Mouse (Mus musculus) intestine, embryonic 14.5 days (tissue): ENCODE data around the gene Eapp. TPM values are rescaled to one million over a fixed set of nuclear protein-coding genes. Genes with fewer than 3 reads are reported as not detected.
A peak's percentile ranks its signal among the peaks of the same experiment; 100 is the strongest.
"Not testable (repeated sequence)": the region's sequence is repeated elsewhere in the genome, so short reads cannot be mapped to it uniquely, and the experiment has no call there.

Source experiments
- ATAC-seq: fragments of 200-750 bp; cut with Nextera tagmentation; replicated peaks from 2 replicates; pipeline ENCODE4 v1.8.0; 2017; ENCODE audit warnings: low read depth, moderate number of reproducible peaks, moderate TSS enrichment, moderate library complexity; ENCODE audit not compliant: low FRiP score, low TSS enrichment
- DNase-seq: peaks from one replicate; pipeline ENCODE4 v3.0.0-alpha.2; 2018; ENCODE audit warnings: low spot score
- H3K27ac ChIP-seq: fragments of 300-500 bp; sonication (generic); 2 replicates; pipeline ENCODE4 v1.5.1; 2014; ENCODE audit warnings: low read depth, mild to moderate bottlenecking, control low read depth
- H3K27me3 ChIP-seq: fragments of 300-500 bp; sonication (generic); replicated peaks from 2 replicates; pipeline ENCODE4 v1.6.1; 2014; ENCODE audit warnings: low read length, control low read depth; ENCODE audit not compliant: control insufficient read depth, insufficient read depth
- H3K36me3 ChIP-seq: fragments of 300-500 bp; sonication (generic); 2 replicates; pipeline ENCODE4 v1.6.1; 2014; ENCODE audit warnings: low read length, control low read depth; ENCODE audit not compliant: control insufficient read depth, insufficient read depth
- H3K4me1 ChIP-seq: fragments of 300-500 bp; sonication (generic); replicated peaks from 2 replicates; pipeline ENCODE4 v1.6.1; 2014; ENCODE audit warnings: low read length, control low read depth, mixed read lengths; ENCODE audit not compliant: control insufficient read depth, insufficient read depth
- H3K4me2 ChIP-seq: fragments of 300-500 bp; sonication (generic); 2 replicates; pipeline ENCODE4 v1.6.1; 2014; ENCODE audit warnings: low read length
- H3K4me3 ChIP-seq: fragments of 300-500 bp; sonication (generic); 2 replicates; pipeline ENCODE4 v1.5.1; 2014; ENCODE audit warnings: low read depth, low read length, control low read depth, mixed read lengths
- H3K9ac ChIP-seq: fragments of 300-500 bp; sonication (generic); 2 replicates; pipeline ENCODE4 v1.6.1; 2014; ENCODE audit warnings: mild to moderate bottlenecking, low read length
- H3K9me3 ChIP-seq: fragments of 300-500 bp; sonication (generic); 2 replicates; pipeline ENCODE4 v1.6.1; 2016; ENCODE audit warnings: low read length, control low read depth; ENCODE audit not compliant: control insufficient read depth
- WGBS: fragments of 180-500 bp; shearing (Covaris S2); extraction: QIAGEN DNeasy Blood & Tissue Kit; methylation state at CpG from one replicate; pipeline ENCODE4 v1.1.7; 2014; 5-methylcytosine and 5-hydroxymethylcytosine counted together
- polyA plus RNA-seq: library from polyadenylated mRNA; unstranded; fragments of >200 nt; fragmentation: Nextera tagmentation; extraction: Ambion mirVana; gene quantifications from 2 replicates; pipeline ENCODE4 v1.2.1, GENCODE M21; 2014

The Eapp gene
- 59.2 and 61.5 TPM in 2 replicates for polyA plus RNA-seq

DNA sequence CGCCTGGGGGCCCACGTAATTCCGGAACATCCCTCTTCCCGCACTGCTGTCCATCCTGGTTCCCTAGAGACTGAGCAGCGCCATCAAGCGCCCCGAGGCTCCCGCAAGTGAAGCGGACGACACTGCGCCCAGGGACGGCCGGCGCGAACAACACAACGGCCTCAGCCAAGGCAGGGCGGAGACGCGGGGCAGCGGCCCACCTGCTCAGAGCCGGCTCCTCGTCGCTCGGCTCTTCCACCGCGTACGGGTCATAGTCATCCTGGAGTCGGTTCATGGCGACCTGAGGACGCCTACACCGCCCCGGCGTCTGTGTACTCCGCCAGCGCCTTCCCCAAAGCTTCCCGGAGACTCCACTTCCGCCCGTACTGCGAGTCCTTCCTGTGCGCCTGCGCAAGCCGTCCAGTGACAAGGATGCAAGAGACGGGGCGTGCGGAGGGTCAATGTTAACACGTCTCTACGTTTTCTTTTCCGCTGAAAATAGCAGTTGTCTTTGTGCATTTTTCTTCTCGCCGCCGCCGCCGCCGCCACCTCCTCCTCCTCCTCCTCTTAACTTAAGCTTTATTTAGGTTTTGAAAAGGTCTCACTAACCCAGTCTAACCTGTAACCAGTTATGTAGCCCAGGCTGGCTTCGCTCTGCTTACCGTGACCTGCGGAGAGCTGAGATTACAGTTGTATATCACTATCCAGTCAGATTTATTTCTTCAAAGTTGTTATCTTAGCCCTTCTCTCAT, at the start of gene Eapp:
Eapp (minus strand) TSS at position 387 of the 731 bp plus-strand sequence.
- peak; percentile 94 for DNase-seq
- ATAC-seq, result peak; percentile 86
- Histone ChIP-seq H3K27me3 (no peaks in the 10 kb centered on the region), H3K27ac (peak within 1 kb of the TSS; percentile 96), H3K36me3 (peaks cover 15% of the 10 kb centered on the region; the same call in 1 of the 2 replicates), H3K4me3 (peak within 1 kb of the TSS; percentile 61), H3K4me2 (peak within 1 kb of the TSS; percentile 70), H3K4me1 (peaks cover 4% of the 10 kb centered on the region; the same call in 1 of the 2 replicates), H3K9ac (peak within 1 kb of the TSS; percentile 59), H3K9me3 (no peaks in the 10 kb centered on the region)
- WGBS, result under 1% methylated on average over 57 of the region's 57 CpGs

DNA sequence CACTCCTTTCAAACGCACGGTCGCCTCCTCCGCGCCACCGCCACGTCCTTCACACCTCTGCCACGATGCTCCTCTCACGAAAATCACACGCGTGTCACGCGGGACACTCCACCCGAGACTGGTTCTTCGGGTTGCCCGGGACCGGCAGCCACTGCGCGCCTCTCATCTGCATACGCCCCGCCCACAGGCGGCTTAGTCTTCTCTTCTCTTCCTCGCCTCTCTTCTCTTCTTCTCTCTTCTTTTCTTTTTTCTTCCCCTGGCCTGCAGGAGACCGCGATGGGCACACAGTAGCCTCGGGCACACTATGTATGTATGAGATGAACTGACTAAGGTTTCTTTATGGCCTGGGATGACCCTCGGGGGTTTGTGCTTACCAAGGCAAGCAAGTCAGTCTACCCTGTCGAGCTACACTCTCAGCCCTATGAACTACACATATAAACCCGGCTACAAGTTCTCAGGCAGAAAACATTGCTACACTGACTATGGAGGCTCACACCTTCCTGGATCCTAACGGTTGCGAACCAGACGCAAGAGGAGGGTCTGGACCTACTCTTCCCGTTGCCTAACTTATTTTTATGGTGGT, 43.1 kb upstream of the Eapp start:
- H3K4me3 ChIP-seq, H3K36me3 ChIP-seq, H3K4me1 ChIP-seq, H3K4me2 ChIP-seq, H3K9ac ChIP-seq, DNase-seq, H3K27ac ChIP-seq, H3K27me3 ChIP-seq, H3K9me3 ChIP-seq: not testable (repeated sequence)
- 0% methylated on average over 9 of the region's 33 CpGs for WGBS
- peak; percentile 67 for ATAC-seq

DNA sequence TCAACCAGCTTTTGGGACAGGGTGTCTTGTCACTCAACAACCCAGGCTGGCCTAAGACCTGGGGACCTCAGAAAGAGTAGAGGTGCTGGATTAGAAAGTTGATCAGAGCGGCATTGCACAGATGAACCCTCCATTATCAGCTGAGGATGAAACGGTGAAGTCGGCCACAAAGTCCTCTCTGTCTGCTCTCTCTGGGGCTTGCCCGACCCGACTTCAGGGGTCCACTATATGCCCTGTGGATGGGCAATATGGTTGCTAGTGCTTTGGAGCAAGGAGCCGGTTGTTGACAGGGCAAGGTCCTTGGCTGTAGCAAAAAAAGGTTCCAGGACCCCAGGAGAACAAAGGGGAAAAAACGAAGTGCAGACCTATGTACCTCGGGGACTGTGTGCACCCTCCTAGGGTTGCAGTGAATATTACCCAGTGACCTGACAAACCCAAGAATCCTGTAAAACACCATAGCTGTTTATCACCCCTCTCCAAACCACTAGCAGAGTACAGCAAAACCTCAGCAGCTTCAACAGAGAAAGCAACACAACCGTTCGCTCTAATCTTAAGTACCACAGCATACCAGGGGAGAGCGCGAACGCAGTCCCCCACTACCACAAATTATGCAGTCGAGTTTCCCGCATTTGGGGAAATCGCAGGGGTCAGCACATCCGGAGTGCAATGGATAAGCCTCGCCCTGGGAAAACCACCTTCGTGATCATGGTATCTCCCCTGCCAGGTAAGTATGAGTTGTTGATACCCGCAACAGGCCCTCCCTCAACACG, 42.4 kb upstream of the Eapp start:
- H3K36me3 ChIP-seq, H3K27me3 ChIP-seq, H3K4me3 ChIP-seq, H3K27ac ChIP-seq, DNase-seq, H3K9ac ChIP-seq, H3K4me2 ChIP-seq, H3K4me1 ChIP-seq, H3K9me3 ChIP-seq: not testable (repeated sequence)
- peak; percentile 80 for ATAC-seq
- no CpG with 5 or more reads among the region's 21 CpGs for WGBS

DNA sequence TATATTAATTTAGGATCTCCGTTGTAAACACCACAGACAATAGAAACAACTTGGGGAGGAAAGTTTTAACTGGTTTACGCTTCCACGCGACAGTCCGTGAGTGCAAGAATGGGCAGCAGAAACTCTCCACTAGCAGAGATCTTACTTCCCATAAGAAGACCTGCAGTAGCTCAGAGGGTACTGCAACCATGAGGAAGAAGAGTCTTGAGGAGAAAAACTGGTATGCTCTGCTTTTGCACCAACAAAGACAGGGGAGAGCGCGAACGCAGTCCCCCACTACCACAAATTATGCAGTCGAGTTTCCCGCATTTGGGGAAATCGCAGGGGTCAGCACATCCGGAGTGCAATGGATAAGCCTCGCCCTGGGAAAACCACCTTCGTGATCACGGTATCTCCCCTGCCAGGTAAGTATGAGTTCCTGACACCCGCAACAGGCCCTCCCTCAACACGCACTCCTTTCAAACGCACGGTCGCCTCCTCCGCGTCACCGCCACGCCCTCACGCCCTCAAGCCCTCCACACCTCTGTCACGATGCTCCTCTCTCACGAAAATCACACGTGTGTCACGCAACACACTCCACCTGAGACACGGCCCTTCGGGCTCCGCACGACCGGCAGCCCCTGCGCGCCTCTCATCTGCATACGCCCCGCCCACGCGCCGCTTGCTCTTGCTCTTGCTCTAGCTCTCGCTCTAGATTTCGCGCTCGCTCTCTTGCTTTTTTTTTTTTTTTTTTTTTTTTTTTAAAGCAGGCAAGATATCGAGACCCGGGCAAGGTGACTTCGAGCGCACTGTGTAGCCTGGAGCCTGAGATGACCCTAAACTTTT, 38.8 kb upstream of the Eapp start:
- not testable (repeated sequence) for H3K27me3 ChIP-seq, DNase-seq, H3K9ac ChIP-seq, H3K9me3 ChIP-seq, H3K4me1 ChIP-seq, H3K36me3 ChIP-seq, H3K4me3 ChIP-seq, H3K27ac ChIP-seq, H3K4me2 ChIP-seq
- peak; percentile 64 for ATAC-seq
- WGBS, result 0% methylated on average over 6 of the region's 49 CpGs

DNA sequence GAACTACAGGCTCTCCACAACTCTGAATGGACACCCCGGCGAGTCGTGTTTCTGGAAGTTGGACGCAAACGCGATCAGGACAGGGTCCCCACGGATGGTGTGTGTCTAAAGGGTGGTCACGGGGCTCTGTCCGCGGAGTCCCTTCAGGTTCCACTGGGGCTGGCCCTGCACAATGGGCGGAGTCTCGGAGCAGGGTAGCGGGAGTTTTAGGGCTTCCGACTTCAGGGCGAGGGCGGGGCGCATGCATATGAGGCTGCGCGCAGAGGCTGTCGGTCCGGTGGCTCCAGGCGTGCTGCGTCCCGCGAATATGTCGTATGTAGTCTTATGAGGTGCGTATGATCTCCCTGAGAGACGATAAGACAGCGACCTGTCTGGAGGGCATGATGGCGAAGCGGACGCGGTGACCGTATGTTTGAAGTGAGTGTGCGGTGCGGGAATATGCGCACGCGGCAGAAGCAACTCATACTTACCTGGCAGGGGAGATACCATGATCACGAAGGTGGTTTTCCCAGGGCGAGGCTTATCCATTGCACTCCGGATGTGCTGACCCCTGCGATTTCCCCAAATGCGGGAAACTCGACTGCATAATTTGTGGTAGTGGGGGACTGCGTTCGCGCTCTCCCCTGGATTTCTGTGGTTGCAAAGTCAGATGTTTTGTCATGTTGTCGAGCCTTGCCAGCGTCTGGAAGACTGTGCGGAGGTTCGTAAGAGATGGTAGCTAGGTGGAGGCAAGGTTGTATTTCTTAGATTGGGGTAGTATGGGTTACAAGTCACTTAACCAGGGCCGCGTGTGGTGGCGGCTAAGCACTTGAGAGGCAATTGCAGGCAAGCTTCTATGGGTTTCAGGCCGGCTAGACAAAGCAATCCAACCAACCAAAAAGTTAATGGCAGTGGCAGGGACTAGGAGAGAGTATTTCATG, 33.7 kb upstream of the Eapp start:
- not testable (repeated sequence) for H3K27ac ChIP-seq, H3K4me1 ChIP-seq, H3K9ac ChIP-seq, H3K9me3 ChIP-seq, H3K27me3 ChIP-seq, H3K36me3 ChIP-seq, H3K4me2 ChIP-seq, DNase-seq, H3K4me3 ChIP-seq
- no CpG with 5 or more reads among the region's 56 CpGs for WGBS
- peak; percentile 97 for ATAC-seq

DNA sequence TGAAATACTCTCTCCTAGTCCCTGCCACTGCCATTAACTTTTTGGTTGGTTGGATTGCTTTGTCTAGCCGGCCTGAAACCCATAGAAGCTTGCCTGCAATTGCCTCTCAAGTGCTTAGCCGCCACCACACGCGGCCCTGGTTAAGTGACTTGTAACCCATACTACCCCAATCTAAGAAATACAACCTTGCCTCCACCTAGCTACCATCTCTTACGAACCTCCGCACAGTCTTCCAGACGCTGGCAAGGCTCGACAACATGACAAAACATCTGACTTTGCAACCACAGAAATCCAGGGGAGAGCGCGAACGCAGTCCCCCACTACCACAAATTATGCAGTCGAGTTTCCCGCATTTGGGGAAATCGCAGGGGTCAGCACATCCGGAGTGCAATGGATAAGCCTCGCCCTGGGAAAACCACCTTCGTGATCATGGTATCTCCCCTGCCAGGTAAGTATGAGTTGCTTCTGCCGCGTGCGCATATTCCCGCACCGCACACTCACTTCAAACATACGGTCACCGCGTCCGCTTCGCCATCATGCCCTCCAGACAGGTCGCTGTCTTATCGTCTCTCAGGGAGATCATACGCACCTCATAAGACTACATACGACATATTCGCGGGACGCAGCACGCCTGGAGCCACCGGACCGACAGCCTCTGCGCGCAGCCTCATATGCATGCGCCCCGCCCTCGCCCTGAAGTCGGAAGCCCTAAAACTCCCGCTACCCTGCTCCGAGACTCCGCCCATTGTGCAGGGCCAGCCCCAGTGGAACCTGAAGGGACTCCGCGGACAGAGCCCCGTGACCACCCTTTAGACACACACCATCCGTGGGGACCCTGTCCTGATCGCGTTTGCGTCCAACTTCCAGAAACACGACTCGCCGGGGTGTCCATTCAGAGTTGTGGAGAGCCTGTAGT, 23.4 kb upstream of the Eapp start:
- ATAC-seq, result peak; percentile 95
- not testable (repeated sequence) for H3K9ac ChIP-seq, H3K4me3 ChIP-seq, H3K27me3 ChIP-seq, H3K36me3 ChIP-seq, H3K4me1 ChIP-seq, H3K4me2 ChIP-seq, DNase-seq, H3K9me3 ChIP-seq, H3K27ac ChIP-seq
- WGBS, result no CpG with 5 or more reads among the region's 56 CpGs

DNA sequence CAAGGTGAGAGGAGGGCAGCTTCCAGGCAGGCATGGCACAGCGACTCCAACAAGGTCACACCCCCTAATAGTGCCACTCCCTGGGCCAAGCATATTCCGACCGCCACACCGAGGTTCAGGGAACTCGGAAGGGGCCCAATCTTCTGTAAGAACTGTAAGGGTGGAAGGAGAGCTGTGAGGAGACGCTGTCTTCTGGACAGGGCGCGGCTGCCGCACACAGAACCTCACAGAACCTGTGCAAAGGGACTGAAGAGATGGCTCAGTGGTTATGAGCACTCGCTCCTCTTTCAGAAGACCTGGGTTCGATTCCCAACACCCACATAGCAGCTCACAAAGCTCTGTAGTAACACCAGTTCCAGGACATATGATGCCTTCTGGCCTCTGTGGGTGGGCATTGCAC, 21.8 kb upstream of the Eapp start:
- DNase-seq, H3K4me1 ChIP-seq, H3K27ac ChIP-seq, H3K4me2 ChIP-seq, ATAC-seq, H3K27me3 ChIP-seq, H3K36me3 ChIP-seq, H3K9me3 ChIP-seq, H3K4me3 ChIP-seq, H3K9ac ChIP-seq: not testable (repeated sequence)
- 76% methylated on average over 6 of the region's 11 CpGs for WGBS
